Mouse (Mus musculus) Patski (cell line): ENCODE measurements around the gene Golga1. TPM values are rescaled to one million over a fixed set of nuclear protein-coding genes. Genes with fewer than 3 reads are reported as not detected.

Source experiments
- ATAC-seq: fragments of 100-300 bp; one replicate; pipeline ENCODE4 v1.8.0; 2021
- CTCF ChIA-PET: fragments of 350-600 bp; sonication (Branson Sonifier 250); formaldehyde crosslinking; loops from one replicate; lab custom pipeline; 2022; ENCODE audit warnings: inconsistent platforms; lab: Charles Lee
- POLR2A ChIA-PET: fragments of 350-600 bp; sonication (Branson Sonifier 250); formaldehyde crosslinking; loops from one replicate; lab custom pipeline; 2022; ENCODE audit warnings: antibody characterized with exemption, inconsistent platforms; lab: Charles Lee
- DNase-seq: peaks from one replicate; pipeline ENCODE4 v3.0.0-alpha.2; 2011; ENCODE audit warnings: low read depth, low spot score
- H3K27me3 ChIP-seq: fragments of 371-371 bp; one replicate; pipeline ENCODE4 v1.5.1; 2021
- CTCF ChIP-seq: fragments of 100-300 bp; IDR thresholded peaks from one replicate; pipeline ENCODE4 v1.5.1; 2021
- in situ Hi-C: fragments of 300-500 bp; cut with MboI; formaldehyde crosslinking; loops from 3 replicates; pipeline ENCODE4 v1.11.1; 2018; ENCODE audit warnings: low pct_unique_long_range_greater_than_20kb, mixed read lengths
- polyA plus RNA-seq: library from polyadenylated mRNA; unstranded; gene quantifications from one replicate; pipeline ENCODE4 v1.2.3, GENCODE M21; 2021

Golga1 gene
- polyA plus RNA-seq, 1 experiment from 2014 or later, result 31.3 TPM

- peak; percentile 27 for ATAC-seq
- TF ChIP-seq CTCF, result no peak
- no peak for DNase-seq
- ChIA-PET POLR2A (interaction anchor here (1.9 kb wide), 1 partner anchor 9 kb away, joined by 7 read pairs; no protein-coding TSS in a partner anchor), CTCF (interaction anchor here (0.7 kb wide), 1 partner anchor 80 kb away, joined by 3 read pairs; no protein-coding TSS in a partner anchor)
- H3K27me3 ChIP-seq, result no peaks in the 10 kb centered on the region
- in situ Hi-C loops, result loop anchor here (10.0 kb wide), 1 partner anchor 364 kb away; the partner anchor contains the start of gene Psmb7
Observed at GRCm38 (mm10) chr2:39008350-39008851, 56.9 kb downstream of the Golga1 start.

- ChIA-PET POLR2A (interaction anchor here (1.9 kb wide), 1 partner anchor 9 kb away, joined by 7 read pairs; no protein-coding TSS in a partner anchor), CTCF (interaction anchor here (0.6 to 1.1 kb wide), 2 partner anchors 79 to 123 kb away, joined by 3 read pairs; no protein-coding TSS in a partner anchor)
- DNase-seq (peak; percentile 50), ATAC-seq (peak; percentile 80)
- TF ChIP-seq CTCF, result no peak
- in situ Hi-C loops, result loop anchor here (10.0 kb wide), 1 partner anchor 363 kb away; the partner anchor contains the start of gene Psmb7
- H3K27me3 ChIP-seq, result no peaks in the 10 kb centered on the region
Observed at GRCm38 (mm10) chr2:39007865-39008264, 57.5 kb downstream of the Golga1 start.

GRCm38 (mm10) chr2:39006149-39006730 is 59.1 kb downstream of the Golga1 start:
- ChIA-PET POLR2A (no interaction called here), CTCF (interaction anchor here (0.9 to 1.2 kb wide), 2 partner anchors 10 to 16 kb away, joined by 4 to 6 read pairs; no protein-coding TSS in a partner anchor)
- ATAC-seq (no peak), DNase-seq (no peak)
- no peak for TF ChIP-seq CTCF
- in situ Hi-C loops, result loop anchor here (10.0 kb wide), 1 partner anchor 361 kb away; the partner anchor contains the start of gene Psmb7
- H3K27me3 ChIP-seq, result no peaks in the 10 kb centered on the region

GRCm38 (mm10) chr2:39005574-39006079 is 59.7 kb downstream of the Golga1 start, which contains the start of gene Rpl35:
TSS of gene Rpl35 (minus strand) at chr2:39005624.
- no peak for TF ChIP-seq CTCF
- no peaks in the 10 kb centered on the region for H3K27me3 ChIP-seq
- in situ Hi-C loops, result loop anchor here (10.0 kb wide), 1 partner anchor 361 kb away; the partner anchor contains the start of gene Psmb7
- ChIA-PET POLR2A (interaction anchor here (0.9 kb wide), 1 partner anchor 9 kb away, joined by 3 read pairs; no protein-coding TSS in a partner anchor), CTCF (interaction anchor here (0.7 to 1.2 kb wide), 3 partner anchors 11 to 181 kb away, joined by 3 to 6 read pairs (median 4); no protein-coding TSS in a partner anchor)
- ATAC-seq, result no peak
- no peak for DNase-seq

GRCm38 (mm10) chr2:39004880-39005435 is 60.4 kb downstream of the Golga1 start, which contains the start of gene Arpc5l:
TSS of gene Arpc5l (plus strand) at chr2:39005348.
- in situ Hi-C loops, result loop anchor here (10.0 kb wide), 1 partner anchor 360 kb away; the partner anchor contains the start of gene Psmb7
- POLR2A ChIA-PET, result interaction anchor here (0.9 kb wide), 1 partner anchor 10 kb away, joined by 3 read pairs; no protein-coding TSS in a partner anchor
- no peak for TF ChIP-seq CTCF
- CTCF ChIA-PET, result interaction anchor here (0.7 to 1.6 kb wide), 2 partner anchors 77 to 180 kb away, joined by 3 read pairs; no protein-coding TSS in a partner anchor
- peak; percentile 70 for ATAC-seq
- H3K27me3 ChIP-seq, result no peaks in the 10 kb centered on the region
- DNase-seq, result peak; percentile 39

GRCm38 (mm10) chr2:39004372-39004771 is 61.0 kb downstream of the Golga1 start:
- TF ChIP-seq CTCF, result no peak
- in situ Hi-C loops, result loop anchor here (10.0 kb wide), 1 partner anchor 360 kb away; the partner anchor contains the start of gene Psmb7
- DNase-seq (no peak), ATAC-seq (no peak)
- ChIA-PET POLR2A (interaction anchor here (0.9 kb wide), 1 partner anchor 131 kb away, joined by 3 read pairs; no protein-coding TSS in a partner anchor), CTCF (interaction anchor here (1.6 kb wide), 1 partner anchor 76 kb away, joined by 3 read pairs; no protein-coding TSS in a partner anchor)
- no peaks in the 10 kb centered on the region for H3K27me3 ChIP-seq

- DNase-seq (no peak), ATAC-seq (no peak)
- TF ChIP-seq CTCF, result no peak
- ChIA-PET CTCF (no interaction called here), POLR2A (interaction anchor here (0.9 kb wide), 1 partner anchor 130 kb away, joined by 3 read pairs; no protein-coding TSS in a partner anchor)
- no peaks in the 10 kb centered on the region for H3K27me3 ChIP-seq
- in situ Hi-C loops, result loop anchor here (10.0 kb wide), 1 partner anchor 359 kb away; the partner anchor contains the start of gene Psmb7
Observed at GRCm38 (mm10) chr2:39003512-39003911, 61.8 kb downstream of the Golga1 start.

- in situ Hi-C loops, result loop anchor here (10.0 kb wide), 1 partner anchor 358 kb away; the partner anchor contains the start of gene Psmb7
- POLR2A ChIA-PET, result no interaction called here
- no peak for TF ChIP-seq CTCF
- CTCF ChIA-PET, result no interaction called here
- DNase-seq, result no peak
- H3K27me3 ChIP-seq, result no peaks in the 10 kb centered on the region
- ATAC-seq, result no peak
Observed at GRCm38 (mm10) chr2:39003106-39003505, 62.2 kb downstream of the Golga1 start.

GRCm38 (mm10) chr2:39001866-39002265 is 63.5 kb downstream of the Golga1 start:
- no peak for ATAC-seq
- H3K27me3 ChIP-seq, result no peaks in the 10 kb centered on the region
- in situ Hi-C loops, result loop anchor here (10.0 kb wide), 1 partner anchor 357 kb away; the partner anchor contains the start of gene Psmb7
- DNase-seq, result no peak
- TF ChIP-seq CTCF, result no peak
- ChIA-PET CTCF (no interaction called here), POLR2A (no interaction called here)
